Mouse (Mus musculus) liver, adult 2 months (tissue): ENCODE results near the gene Tmem247.

Source experiments
- CTCF ChIP-seq: fragments of 200-500 bp; IDR thresholded peaks from 2 replicates; pipeline ENCODE4 v1.5.1; 2011; ENCODE audit warnings: low read depth, low read length, control low read depth
- POLR2A ChIP-seq: fragments of 200-500 bp; IDR thresholded peaks from 2 replicates; pipeline ENCODE4 v1.6.1; 2011; ENCODE audit warnings: low read length, control low read depth; ENCODE audit not compliant: insufficient read depth; ENCODE audit errors: extremely low read depth

GRCm38 (mm10) chr17:86872643-86873042 lies 44.5 kb upstream of the Tmem247 start:
- TF ChIP-seq CTCF (no peak), POLR2A (no peak)
